Mouse (Mus musculus) hindbrain, postnatal 0 days (tissue): ENCODE data around the gene Gm49318. TPM values are rescaled to one million over a fixed set of nuclear protein-coding genes. Genes with fewer than 3 reads are reported as not detected.

Source experiments
- ATAC-seq: fragments of 200-750 bp; cut with Nextera tagmentation; 2 replicates; pipeline ENCODE4 v1.8.0; 2017; ENCODE audit warnings: mild to moderate bottlenecking, moderate TSS enrichment, moderate library complexity
- DNase-seq: peaks from one replicate; pipeline ENCODE4 v3.0.0-alpha.2; 2015; ENCODE audit warnings: low spot score
- H3K27ac ChIP-seq: fragments of 300-500 bp; sonication (generic); 2 replicates; pipeline ENCODE4 v1.5.1; 2014; ENCODE audit warnings: mild to moderate bottlenecking
- H3K27me3 ChIP-seq: fragments of 300-500 bp; sonication (generic); 2 replicates; pipeline ENCODE4 v1.6.1; 2014; ENCODE audit warnings: low read length, mixed read lengths; ENCODE audit not compliant: insufficient read depth
- H3K36me3 ChIP-seq: fragments of 300-500 bp; sonication (generic); 2 replicates; pipeline ENCODE4 v1.6.1; 2014; ENCODE audit warnings: low read length, mixed read lengths; ENCODE audit not compliant: insufficient read depth
- H3K4me1 ChIP-seq: fragments of 300-500 bp; sonication (generic); 2 replicates; pipeline ENCODE4 v1.6.1; 2014; ENCODE audit warnings: antibody characterized with exemption, low read length, mixed read lengths; ENCODE audit not compliant: insufficient read depth
- H3K4me2 ChIP-seq: fragments of 300-500 bp; sonication (generic); 2 replicates; pipeline ENCODE4 v1.6.1; 2014; ENCODE audit warnings: low read depth, mild to moderate bottlenecking, low read length, moderate library complexity, mixed read lengths
- H3K4me3 ChIP-seq: fragments of 300-500 bp; sonication (generic); 2 replicates; pipeline ENCODE4 v1.5.1; 2014; ENCODE audit warnings: low read length
- H3K9ac ChIP-seq: fragments of 300-500 bp; sonication (generic); replicated peaks from 2 replicates; pipeline ENCODE4 v1.6.1; 2014; ENCODE audit warnings: mild to moderate bottlenecking, low read length, moderate library complexity, mixed read lengths
- H3K9me3 ChIP-seq: fragments of 300-500 bp; sonication (generic); 2 replicates; pipeline ENCODE4 v1.6.1; 2016; ENCODE audit warnings: low read length, mixed read lengths
- CTCF ChIP-seq: IDR thresholded peaks from 2 replicates; pipeline ENCODE4 v1.5.1; 2016; ENCODE audit warnings: antibody characterized with exemption, control low read depth, low read depth
- WGBS: fragments of 180-500 bp; shearing (Covaris S2); extraction: QIAGEN DNeasy Blood & Tissue Kit; methylation state at CpG from one replicate; pipeline ENCODE4 v1.1.7; 2014; 5-methylcytosine and 5-hydroxymethylcytosine counted together
- polyA plus RNA-seq: library from polyadenylated mRNA; unstranded; fragments of >200 nt; fragmentation: Nextera tagmentation; extraction: Ambion mirVana; gene quantifications from 2 replicates; pipeline ENCODE4 v1.2.1, GENCODE M21; 2015
- total RNA-seq: library from RNA; depleted of rRNA; stranded (reverse); fragments of >200 nt; gene quantifications from 2 replicates; pipeline ENCODE4 v1.2.3, GENCODE M21; 2014

Gm49318 gene
- total and polyA plus RNA-seq, 2 experiments from 2014 or later, result not detected

DNA sequence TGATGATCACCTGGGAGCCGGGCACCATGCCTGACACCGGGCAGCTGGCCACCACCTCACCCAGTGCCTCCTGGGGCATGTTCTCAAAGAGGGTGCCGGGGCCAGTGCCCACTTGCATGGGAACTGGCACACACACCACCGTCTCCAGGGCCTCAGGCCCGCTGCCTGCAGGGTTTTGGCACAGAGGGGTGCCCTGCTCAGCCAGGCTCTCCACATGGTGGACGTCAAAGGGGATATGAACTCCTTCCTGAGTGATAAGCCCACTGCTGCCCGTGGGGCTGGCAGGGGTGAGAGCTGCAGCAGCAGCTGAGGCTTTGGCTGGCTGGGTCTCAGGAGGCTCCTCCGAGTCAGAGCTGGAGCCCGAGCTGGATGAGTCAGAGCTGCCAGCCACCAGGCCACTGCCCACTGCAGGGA, 13.0 kb downstream of the Gm49318 start:
- no peaks in the 10 kb centered on the region for H3K9me3 ChIP-seq
- H3K9ac ChIP-seq, result no peak overlapping the region
- no peak for TF ChIP-seq CTCF
- no peak overlapping the region for H3K27ac ChIP-seq
- no peak overlapping the region for H3K4me2 ChIP-seq
- H3K36me3 ChIP-seq, result peaks cover 24% of the 10 kb centered on the region
- H3K27me3 ChIP-seq, result no peaks in the 10 kb centered on the region
- peak; percentile 56 for DNase-seq
- H3K4me3 ChIP-seq, result no peak overlapping the region
- peak; percentile 27; the same call in 1 of the 2 replicates for ATAC-seq
- 49% methylated on average over 9 of the region's 9 CpGs for WGBS
- peaks cover 5% of the 10 kb centered on the region; the same call in 1 of the 2 replicates for H3K4me1 ChIP-seq

DNA sequence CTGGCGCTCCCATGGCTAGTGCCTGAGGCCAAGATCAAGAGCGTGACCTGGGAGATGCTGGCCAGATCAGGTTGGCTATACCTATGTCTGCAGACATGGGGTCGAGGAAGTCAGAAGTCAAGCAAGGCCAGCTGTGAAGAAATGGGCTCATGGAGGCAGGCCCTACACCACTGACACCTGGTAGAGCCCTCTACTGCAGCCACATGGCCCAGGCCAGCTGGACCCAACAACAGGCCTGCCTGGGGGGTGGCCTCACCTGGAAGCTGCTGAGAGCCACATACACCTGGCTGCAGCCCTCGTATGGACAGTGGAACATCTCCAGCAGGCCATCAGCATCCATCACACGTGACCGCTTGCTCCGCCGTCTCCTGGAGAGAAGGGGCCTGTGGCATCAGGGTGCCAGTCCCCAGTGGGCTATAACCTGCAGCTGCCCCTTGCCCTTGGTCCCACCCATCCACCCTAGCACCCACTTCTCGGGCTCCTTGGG, 14.0 kb downstream of the Gm49318 start:
- TF ChIP-seq CTCF, result no peak

DNA sequence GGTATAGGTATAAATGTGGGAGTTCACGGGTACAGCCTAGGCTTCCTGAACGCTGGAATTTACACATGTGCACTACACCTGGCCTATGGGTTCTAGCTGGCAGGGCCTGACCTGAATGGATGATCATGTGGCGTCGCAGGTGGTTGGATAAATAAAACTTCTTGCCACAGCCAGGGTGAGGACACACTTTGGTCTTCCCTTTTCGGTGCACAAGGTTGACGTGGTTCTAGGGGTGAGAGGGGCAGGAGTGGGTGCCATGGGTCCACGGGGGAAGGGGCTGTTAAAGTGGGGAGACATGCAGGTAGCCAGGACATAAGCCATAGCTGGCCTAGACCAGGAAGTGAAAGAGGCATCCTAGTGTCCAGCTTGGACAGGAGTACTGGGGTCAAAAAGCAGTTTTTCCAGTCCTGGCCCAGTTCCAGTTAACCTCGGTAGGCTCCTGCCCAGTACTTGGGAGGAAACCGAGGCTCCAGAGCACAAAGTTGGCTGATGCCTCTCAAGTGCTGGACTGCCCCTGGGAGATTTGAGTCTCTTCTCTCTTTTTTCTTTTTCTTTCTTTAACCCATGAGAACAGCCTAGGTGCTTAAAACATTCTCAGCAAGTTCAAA, 14.7 kb downstream of the Gm49318 start:
- Histone ChIP-seq H3K4me2 (no peak overlapping the region), H3K27ac (no peak overlapping the region), H3K27me3 (no peaks in the 10 kb centered on the region), H3K9ac (no peak overlapping the region), H3K4me1 (peaks cover 5% of the 10 kb centered on the region; the same call in 1 of the 2 replicates), H3K36me3 (peaks cover 21% of the 10 kb centered on the region), H3K4me3 (no peak overlapping the region), H3K9me3 (no peaks in the 10 kb centered on the region)
- 76% methylated on average over 9 of the region's 9 CpGs for WGBS
- DNase-seq (no peak), ATAC-seq (no peak)
- no peak for TF ChIP-seq CTCF

More for the DNA sequence above, 14.0 kb downstream of the Gm49318 start:
- peaks cover 5% of the 10 kb centered on the region; the same call in 1 of the 2 replicates for H3K4me1 ChIP-seq
- no peaks in the 10 kb centered on the region for H3K9me3 ChIP-seq
- H3K36me3 ChIP-seq, result peaks cover 23% of the 10 kb centered on the region
- no peaks in the 10 kb centered on the region for H3K27me3 ChIP-seq
- H3K27ac ChIP-seq, result no peak overlapping the region
- H3K4me2 ChIP-seq, result no peak overlapping the region
- ATAC-seq, result no peak
- WGBS, result 90% methylated on average over 9 of the region's 9 CpGs
- no peak overlapping the region for H3K4me3 ChIP-seq
- DNase-seq, result no peak
- no peak overlapping the region for H3K9ac ChIP-seq

DNA sequence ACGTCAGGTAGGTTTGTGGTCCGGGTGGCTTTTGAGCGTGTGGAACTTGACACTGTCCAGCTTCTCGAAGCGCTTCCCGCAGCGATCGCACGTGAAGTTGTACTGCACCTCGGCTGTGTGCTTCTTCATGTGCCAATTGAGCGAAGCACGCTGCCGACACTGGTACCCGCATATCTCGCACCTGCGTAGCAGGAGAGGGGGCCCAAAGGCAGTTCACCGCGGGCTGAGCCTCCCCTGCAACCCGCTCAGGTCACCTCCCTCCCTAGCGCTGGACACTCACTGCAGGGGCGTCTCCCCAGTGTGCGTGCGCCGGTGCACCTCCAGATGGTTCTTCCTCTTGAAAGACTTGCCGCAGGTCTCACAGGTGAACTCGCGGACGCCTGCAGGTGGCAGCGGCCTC, 15.3 kb downstream of the Gm49318 start:
- Histone ChIP-seq H3K9me3 (no peaks in the 10 kb centered on the region), H3K4me2 (no peak overlapping the region), H3K4me1 (peaks cover 5% of the 10 kb centered on the region; the same call in 1 of the 2 replicates), H3K27me3 (no peaks in the 10 kb centered on the region), H3K27ac (no peak overlapping the region), H3K36me3 (peaks cover 16% of the 10 kb centered on the region), H3K9ac (no peak overlapping the region), H3K4me3 (no peak overlapping the region)
- no peak for ATAC-seq
- no peak for TF ChIP-seq CTCF
- DNase-seq, result peak; percentile 22
- WGBS, result 40% methylated on average over 29 of the region's 29 CpGs

DNA sequence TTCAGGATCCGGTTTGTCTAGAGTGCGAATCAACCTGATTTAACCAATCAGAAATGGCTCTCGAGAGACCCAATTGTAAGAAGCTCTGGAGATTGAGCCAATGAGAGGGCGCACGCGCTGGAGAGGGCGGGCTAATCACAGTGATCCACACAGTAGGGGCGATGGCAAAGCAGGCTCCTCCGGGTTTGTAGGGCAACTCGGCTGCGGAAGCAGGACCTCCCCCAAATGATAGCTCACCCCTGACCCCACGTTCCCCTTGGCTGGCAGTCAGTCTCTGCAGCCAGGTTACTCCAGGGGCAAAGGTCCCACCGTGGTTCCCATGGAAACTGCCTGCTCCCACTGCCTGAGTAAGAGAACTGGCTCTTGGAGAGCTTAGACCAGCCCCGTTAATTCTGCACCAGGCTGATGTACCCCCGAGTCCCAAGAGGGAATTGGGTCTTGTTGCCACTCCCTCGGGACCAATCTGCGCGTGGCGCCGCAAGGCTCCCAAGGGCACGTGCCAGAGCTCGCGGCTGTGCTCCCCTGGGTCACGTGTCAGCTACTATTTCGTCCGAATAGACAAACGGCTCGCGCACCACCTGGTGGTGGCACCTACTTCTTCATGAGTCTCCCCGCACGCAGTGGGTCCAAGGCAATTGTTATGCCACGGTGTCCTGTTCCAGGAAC, 16.5 kb downstream of the Gm49318 start:
- H3K4me2 ChIP-seq, result peak overlapping the region; percentile 59
- H3K36me3 ChIP-seq, result peaks cover 12% of the 10 kb centered on the region
- H3K27ac ChIP-seq, result no peak overlapping the region

DNA sequence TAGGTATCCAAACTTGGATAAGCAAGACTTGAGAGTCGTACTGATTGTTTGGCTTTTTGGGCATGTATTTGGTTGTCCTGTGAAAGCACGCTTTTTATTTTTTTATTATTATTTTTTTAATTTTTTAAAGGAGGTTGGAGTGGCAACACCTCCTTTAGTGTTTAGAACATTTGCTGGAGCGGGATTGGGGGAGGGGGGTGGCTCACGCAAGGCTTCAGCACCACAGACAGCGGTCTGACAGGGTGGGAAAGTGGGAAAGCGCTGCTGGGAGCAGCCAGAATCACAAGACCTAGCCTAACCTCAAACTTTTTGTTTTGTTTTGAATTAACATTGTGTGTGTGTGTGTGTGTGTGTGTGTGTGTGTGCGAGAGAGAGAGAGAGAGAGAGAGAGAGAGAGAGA, 17.4 kb downstream of the Gm49318 start:
- Histone ChIP-seq H3K27me3 (no peaks in the 10 kb centered on the region), H3K27ac (no peak overlapping the region), H3K9me3 (no peaks in the 10 kb centered on the region), H3K36me3 (peaks cover 7% of the 10 kb centered on the region; the same call in 1 of the 2 replicates), H3K4me1 (peaks cover 11% of the 10 kb centered on the region; the same call in 1 of the 2 replicates), H3K9ac (no peak overlapping the region), H3K4me3 (no peak overlapping the region), H3K4me2 (no peak overlapping the region)
- no peak for ATAC-seq
- TF ChIP-seq CTCF, result no peak
- no peak for DNase-seq
- WGBS, result 48% methylated on average over 7 of the region's 7 CpGs

More for the DNA sequence above, 16.5 kb downstream of the Gm49318 start:
- ATAC-seq, result peak; percentile 35
- peaks cover 5% of the 10 kb centered on the region; the same call in 1 of the 2 replicates for H3K4me1 ChIP-seq
- WGBS, result 1% methylated on average over 32 of the region's 32 CpGs
- peak; percentile 93 for DNase-seq
- H3K27me3 ChIP-seq, result no peaks in the 10 kb centered on the region
- peak; percentile 79 for TF ChIP-seq CTCF
- H3K9ac ChIP-seq, result no peak overlapping the region; the same call in 1 of the 2 replicates
- no peaks in the 10 kb centered on the region for H3K9me3 ChIP-seq
- H3K4me3 ChIP-seq, result peak overlapping the region; percentile 25

DNA sequence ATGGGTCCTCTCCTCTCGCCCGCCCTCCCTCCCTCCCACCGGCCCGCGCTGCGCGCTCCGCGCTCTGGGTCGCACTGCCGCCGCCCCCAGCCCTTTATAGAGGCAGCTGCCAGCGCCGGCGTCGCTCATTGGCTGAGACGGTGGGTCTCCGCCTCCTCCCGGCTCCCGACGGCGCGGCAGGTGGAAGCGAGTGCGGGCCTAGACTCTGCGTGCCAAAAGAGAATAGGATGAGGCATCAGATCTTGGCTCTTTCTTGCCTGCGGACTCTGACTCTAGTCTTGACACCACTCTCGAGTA, 19.2 kb downstream of the Gm49318 start, which contains the start of gene Elavl3:
TSS of gene Elavl3 (minus strand) at position 66 of the 297 bp plus-strand sequence.
- Histone ChIP-seq H3K4me3 (peak within 1 kb of the TSS; percentile 92), H3K27me3 (no peaks in the 10 kb centered on the region), H3K9ac (peak within 1 kb of the TSS; percentile 86), H3K36me3 (no peaks in the 10 kb centered on the region; the same call in 1 of the 2 replicates), H3K27ac (peak within 1 kb of the TSS; percentile 96), H3K4me2 (peak within 1 kb of the TSS; percentile 72), H3K4me1 (peaks cover 23% of the 10 kb centered on the region; the same call in 1 of the 2 replicates), H3K9me3 (no peaks in the 10 kb centered on the region)
- DNase-seq, result peak; percentile 94
- no peak; the same call in 1 of the 2 replicates for TF ChIP-seq CTCF
- under 1% methylated on average over 21 of the region's 28 CpGs for WGBS
- peak; percentile 73 for ATAC-seq
